Mouse (Mus musculus) MEL (cell line): ENCODE measurements around the gene Tnfsf14. TPM values are rescaled to one million over a fixed set of nuclear protein-coding genes. Genes with fewer than 3 reads are reported as not detected.

Experiments
- DNase-seq: peaks from one replicate; pipeline ENCODE4 v3.0.0; 2011; ENCODE audit warnings: low read depth, low spot score
- H3K27ac ChIP-seq: 2 replicates; pipeline ENCODE4 v1.5.1; 2012; ENCODE audit warnings: low read depth, mild to moderate bottlenecking, control low read depth, low read length, moderate library complexity; ENCODE audit not compliant: control insufficient read depth
- H3K27me3 ChIP-seq, 2 experiments: fragments of 150-350 bp in 1 of 2; sonication (generic) in 1 of 2; 2 replicates each; pipeline ENCODE4 v1.6.1; 2012; ENCODE audit warnings: low read length in 2 of 2, mild to moderate bottlenecking in 2 of 2, improper control_type of control experiment in 1 of 2, moderate library complexity in 1 of 2; ENCODE audit not compliant: insufficient read depth in 2 of 2, control insufficient read depth in 1 of 2
- H3K36me3 ChIP-seq, 2 experiments: 2 replicates each; pipeline ENCODE4 v1.6.1; 2012 to 2014; ENCODE audit warnings: low read length in 2 of 2, improper control_type of control experiment in 1 of 2, inconsistent platforms in 1 of 2, mild to moderate bottlenecking in 1 of 2; ENCODE audit not compliant: insufficient read depth in 2 of 2, control insufficient read depth in 1 of 2
- H3K4me1 ChIP-seq, 2 experiments: fragments of 150-350 bp in 1 of 2; sonication (generic) in 1 of 2; 2 replicates each; pipeline ENCODE4 v1.6.1; 2012; ENCODE audit warnings: low read length in 2 of 2, improper control_type of control experiment in 1 of 2, mild to moderate bottlenecking in 1 of 2; ENCODE audit not compliant: insufficient read depth in 2 of 2, control insufficient read depth in 1 of 2
- H3K4me3 ChIP-seq, 2 experiments: fragments of 150-350 bp in 1 of 2; sonication (generic) in 1 of 2; 2 replicates each; pipeline ENCODE4 v1.5.1; 2012; ENCODE audit warnings: low read depth in 2 of 2, low read length in 2 of 2, mild to moderate bottlenecking in 2 of 2, moderate library complexity in 2 of 2, control low read depth in 1 of 2, improper control_type of control experiment in 1 of 2; ENCODE audit not compliant: control insufficient read depth in 1 of 2, insufficient read depth in 1 of 2
- H3K79me2 ChIP-seq: 2 replicates; pipeline ENCODE4 v1.6.1; 2012; ENCODE audit warnings: mild to moderate bottlenecking, low read length, moderate library complexity; ENCODE audit not compliant: control insufficient read depth, poor library complexity, insufficient read depth
- H3K9ac ChIP-seq: 2 replicates; pipeline ENCODE4 v1.6.1; 2012; ENCODE audit warnings: low read depth, mild to moderate bottlenecking, control low read depth, low read length, moderate library complexity; ENCODE audit not compliant: control insufficient read depth, poor library complexity, severe bottlenecking
- H3K9me3 ChIP-seq: fragments of 150-350 bp; sonication (generic); replicated peaks from 2 replicates; pipeline ENCODE4 v1.6.1; 2012; ENCODE audit warnings: mild to moderate bottlenecking, low read length, improper control_type of control experiment, moderate library complexity; ENCODE audit not compliant: insufficient read depth
- CHD2 ChIP-seq: IDR thresholded peaks from 2 replicates; pipeline ENCODE4 v1.6.1; 2011; ENCODE audit warnings: low read length, improper control_type of control experiment
- ELF1 ChIP-seq: IDR thresholded peaks from 2 replicates; pipeline ENCODE4 v1.6.1; 2014; ENCODE audit warnings: low read depth, mild to moderate bottlenecking, inconsistent platforms, low read length, improper control_type of control experiment, moderate library complexity
- EP300 ChIP-seq, 2 experiments: IDR thresholded peaks; 2 replicates each; pipeline ENCODE4 v1.6.1; 2011; ENCODE audit warnings: improper control_type of control experiment in 2 of 2, low read length in 2 of 2, low read depth in 1 of 2, mild to moderate bottlenecking in 1 of 2
- GABPA ChIP-seq: IDR thresholded peaks from 2 replicates; pipeline ENCODE4 v1.6.1; 2012; ENCODE audit warnings: low read depth, mild to moderate bottlenecking, inconsistent platforms, low read length, improper control_type of control experiment, moderate library complexity
- GATA1 ChIP-seq: IDR thresholded peaks from 2 replicates; pipeline ENCODE4 v1.6.1; 2011; ENCODE audit warnings: low read depth, low read length, improper control_type of control experiment
- HCFC1 ChIP-seq: IDR thresholded peaks from 2 replicates; pipeline ENCODE4 v1.6.1; 2012; ENCODE audit warnings: low read depth, mild to moderate bottlenecking, inconsistent platforms, low read length, improper control_type of control experiment, moderate library complexity
- JUND ChIP-seq: IDR thresholded peaks from 2 replicates; pipeline ENCODE4 v1.6.1; 2011; ENCODE audit warnings: low read depth, mild to moderate bottlenecking, improper control_type of control experiment, low read length
- MAFK ChIP-seq: IDR thresholded peaks from 2 replicates; pipeline ENCODE4 v1.6.1; 2011; ENCODE audit warnings: low read depth, mild to moderate bottlenecking, low read length, improper control_type of control experiment, borderline replicate concordance
- MXI1 ChIP-seq: IDR thresholded peaks from 2 replicates; pipeline ENCODE4 v1.6.1; 2011; ENCODE audit warnings: mild to moderate bottlenecking, low read depth, low read length, improper control_type of control experiment
- NELFE ChIP-seq: IDR thresholded peaks from 2 replicates; pipeline ENCODE4 v1.6.1; 2011; ENCODE audit warnings: low read depth, low read length, improper control_type of control experiment
- POLR2A ChIP-seq, 2 experiments: IDR thresholded peaks; 2 replicates each; pipeline ENCODE4 v1.6.1; 2011 to 2012; ENCODE audit warnings: low read length in 2 of 2, mild to moderate bottlenecking in 2 of 2, control low read depth in 1 of 2, improper control_type of control experiment in 1 of 2, low read depth in 1 of 2, moderate library complexity in 1 of 2; ENCODE audit not compliant: control insufficient read depth in 1 of 2, insufficient read depth in 1 of 2, poor library complexity in 1 of 2
- POLR2AphosphoS2 ChIP-seq: IDR thresholded peaks from 2 replicates; pipeline ENCODE4 v1.6.1; 2011; ENCODE audit warnings: low read length, improper control_type of control experiment
- RAD21 ChIP-seq: IDR thresholded peaks from 2 replicates; pipeline ENCODE4 v1.6.1; 2011; ENCODE audit warnings: mild to moderate bottlenecking, low read depth, low read length, improper control_type of control experiment
- SIN3A ChIP-seq: IDR thresholded peaks from 2 replicates; pipeline ENCODE4 v1.6.1; 2012; ENCODE audit warnings: low read length, improper control_type of control experiment, inconsistent platforms
- TBP ChIP-seq: IDR thresholded peaks from 2 replicates; pipeline ENCODE4 v1.8.0; 2011; ENCODE audit warnings: low read depth, low read length, improper control_type of control experiment
- TCF12 ChIP-seq: IDR thresholded peaks from 2 replicates; pipeline ENCODE4 v1.6.1; 2014; ENCODE audit warnings: low read depth, mild to moderate bottlenecking, inconsistent platforms, low read length, improper control_type of control experiment, moderate library complexity
- USF2 ChIP-seq, 2 experiments: IDR thresholded peaks; 2 replicates each; pipeline ENCODE4 v1.6.1; 2011 to 2012; ENCODE audit warnings: improper control_type of control experiment in 2 of 2, low read length in 2 of 2, borderline replicate concordance in 1 of 2, inconsistent platforms in 1 of 2, low read depth in 1 of 2, mild to moderate bottlenecking in 1 of 2; ENCODE audit not compliant: insufficient read depth in 1 of 2
- ZKSCAN1 ChIP-seq: IDR thresholded peaks from 2 replicates; pipeline ENCODE4 v1.6.1; 2012; ENCODE audit warnings: low read depth, mild to moderate bottlenecking, inconsistent platforms, low read length, improper control_type of control experiment, moderate library complexity
- ZMIZ1 ChIP-seq: IDR thresholded peaks from 2 replicates; pipeline ENCODE4 v1.6.1; 2012; ENCODE audit warnings: low read depth, mild to moderate bottlenecking, inconsistent platforms, low read length, improper control_type of control experiment, moderate library complexity
- ZNF384 ChIP-seq: IDR thresholded peaks from 2 replicates; pipeline ENCODE4 v1.6.1; 2012; ENCODE audit warnings: low read depth, mild to moderate bottlenecking, inconsistent platforms, low read length, improper control_type of control experiment
- polyA plus RNA-seq, 2 experiments: library from polyadenylated mRNA; stranded (reverse) in 1 of 2; unstranded in 1 of 2; fragments of >175 nt in 1 of 2; fragments of >200 nt in 1 of 2; gene quantifications; 2 replicates each; pipeline versions ENCODE4 v1.2.1 to v1.2.4; 2012; ENCODE audit warnings: low replicate concordance in 2 of 2, low read depth in 1 of 2; ENCODE audit not compliant: insufficient read length in 2 of 2, insufficient read depth in 1 of 2, missing spikeins in 1 of 2
- total RNA-seq: library from RNA; depleted of rRNA; stranded (reverse); fragments of 300-350 nt; gene quantifications from 2 replicates; pipeline ENCODE4 v1.2.3, GENCODE M21; 2012; rRNA removed

Gene Tnfsf14
- total RNA-seq = not detected in 2 replicates
- polyA plus RNA-seq = not detected

GRCm38 (mm10) chr17:57194041-57194507, at the start of gene Tnfsf14:
Tnfsf14 (minus strand) TSS chr17:57194177.
- TF ChIP-seq ELF1 = no peak
- TF ChIP-seq ZKSCAN1 = no peak
- TF ChIP-seq SIN3A = no peak
- no peak for TF ChIP-seq MAFK
- TF ChIP-seq ZMIZ1 = no peak
- no peak for TF ChIP-seq CHD2
- Histone ChIP-seq H3K4me3 (no peak within 1 kb of the TSS), H3K9ac (no peak within 1 kb of the TSS)

DNA sequence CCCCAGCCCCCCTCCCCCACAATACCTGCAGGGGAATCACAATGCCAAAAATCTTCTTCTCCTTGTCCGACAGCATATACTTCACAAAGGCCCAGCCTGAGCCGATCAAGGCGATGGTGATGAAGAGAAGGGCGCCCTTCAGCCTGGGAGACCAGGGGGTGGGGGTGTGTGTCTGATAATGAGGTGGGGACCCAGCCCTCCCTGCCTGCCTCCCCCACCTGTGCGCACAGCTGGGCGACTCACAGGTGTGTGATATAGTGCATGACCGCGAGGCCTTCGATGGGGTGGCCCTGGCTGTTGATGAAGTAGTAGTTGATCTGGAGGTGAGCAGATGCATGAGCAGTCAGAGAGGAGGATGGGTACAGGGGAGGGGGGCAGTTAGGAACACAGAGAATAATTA, 43.2 kb upstream of the Tnfsf14 start:
- no peak overlapping the region for H3K4me3 ChIP-seq
- H3K4me1 ChIP-seq = no peaks in the 10 kb centered on the region
- H3K9ac ChIP-seq = no peak overlapping the region
- H3K27me3 ChIP-seq = no peaks in the 10 kb centered on the region
- no peaks in the 10 kb centered on the region for H3K79me2 ChIP-seq
- no peak overlapping the region for H3K27ac ChIP-seq
- TF ChIP-seq JUND (no peak), GATA1 (no peak), HCFC1 (no peak), TBP (no peak), NELFE (no peak), GABPA (no peak), POLR2AphosphoS2 (no peak), POLR2A (IDR thresholded peaks at IDR 0.05; ENCODE audit: control insufficient read depth in 1 of 2, insufficient read depth in 1 of 2, low read depth in 1 of 2, low read length in 2 of 2, poor library complexity in 1 of 2) (no peak), USF2 (IDR thresholded peaks at IDR 0.05; ENCODE audit: borderline replicate concordance in 1 of 2, insufficient read depth in 1 of 2, low read depth in 1 of 2, low read length in 2 of 2) (no peak), ELF1 (no peak), TCF12 (no peak), EP300 (IDR thresholded peaks at IDR 0.05; ENCODE audit: low read depth in 1 of 2, low read length in 2 of 2) (no peak), ZNF384 (no peak), MXI1 (no peak), MAFK (no peak), RAD21 (no peak)
- H3K36me3 ChIP-seq = no peaks in the 10 kb centered on the region; a peak in 1 of 4 replicates
- no peaks in the 10 kb centered on the region for H3K9me3 ChIP-seq
- no peak for DNase-seq

More at GRCm38 (mm10) chr17:57194041-57194507, at the start of gene Tnfsf14:
- Histone ChIP-seq H3K27me3 (no peaks in the 10 kb centered on the region), H3K79me2 (no peaks in the 10 kb centered on the region), H3K36me3 (peaks cover 0 to 15% of the 10 kb centered on the region in 2 experiments; a peak in 2 of 4 replicates), H3K27ac (no peak within 1 kb of the TSS), H3K4me1 (peaks cover 2 to 17% of the 10 kb centered on the region in 2 experiments), H3K9me3 (no peaks in the 10 kb centered on the region)
- DNase-seq = no peak
